Mouse (Mus musculus) ES-Bruce4 (cell line): ENCODE measurements around the gene Lair1.

ENCODE experiments used
- CTCF ChIP-seq: IDR thresholded peaks from one replicate; pipeline ENCODE4 v1.8.1; 2011; ENCODE audit warnings: low read depth, low read length
- EP300 ChIP-seq: IDR thresholded peaks from 2 replicates; pipeline ENCODE4 v1.6.1; 2011; ENCODE audit warnings: low read depth, low read length; ENCODE audit not compliant: insufficient read depth
- POLR2A ChIP-seq: IDR thresholded peaks from one replicate; pipeline ENCODE4 v1.8.1; 2011; ENCODE audit warnings: low read length; ENCODE audit not compliant: insufficient read depth

DNA sequence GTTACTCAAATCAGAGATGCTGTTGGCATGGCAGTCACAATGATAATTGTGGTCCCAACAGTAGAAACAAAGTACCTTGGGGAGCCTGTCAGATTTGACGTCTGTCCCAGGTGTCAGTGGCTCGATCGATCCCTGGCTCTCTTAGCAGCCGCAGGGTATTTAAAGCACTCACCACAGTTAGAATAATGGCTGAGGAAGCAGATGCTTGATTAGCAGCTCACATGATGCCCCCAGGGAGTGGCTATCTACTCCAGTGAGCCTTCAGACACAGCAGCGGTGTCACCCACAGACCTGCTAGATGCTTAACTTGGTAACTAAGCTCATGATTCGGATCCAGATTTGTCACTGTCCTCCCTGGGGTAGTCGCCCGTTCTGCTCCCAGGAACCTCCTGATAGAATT lies 28.2 kb upstream of the Lair1 start:
- TF ChIP-seq EP300 (no peak), CTCF (no peak), POLR2A (no peak)
